Mouse (Mus musculus) adrenal gland, postnatal 14 days (tissue): ENCODE data around the gene Krcc1. TPM values are rescaled to one million over a fixed set of nuclear protein-coding genes. Genes with fewer than 3 reads are reported as not detected.
"Not testable (repeated sequence)": the region's sequence is repeated elsewhere in the genome, so short reads cannot be mapped to it uniquely, and the experiment has no call there.

Experiments
- DNase-seq: peaks from one replicate; pipeline ENCODE4 v3.0.0; 2021; ENCODE audit warnings: mixed read lengths
- total RNA-seq: library from RNA; stranded (reverse); gene quantifications from 2 replicates; pipeline ENCODE4 v1.2.3, GENCODE M21; 2021

Krcc1 gene
- total RNA-seq, 1 experiment from 2014 or later = 66.7 TPM

GRCm38 (mm10) chr6:71262142-71262833, 9.2 kb upstream of the Krcc1 start:
- no peak for DNase-seq

- not testable (repeated sequence) for DNase-seq
Measured at GRCm38 (mm10) chr6:71267603-71268002, 3.9 kb upstream of the Krcc1 start.

GRCm38 (mm10) chr6:71268929-71269685, 2.4 kb upstream of the Krcc1 start:
- no peak for DNase-seq

GRCm38 (mm10) chr6:71269686-71270050, 1.8 kb upstream of the Krcc1 start:
- not testable (repeated sequence) for DNase-seq

- DNase-seq = peak; percentile 71
Measured at GRCm38 (mm10) chr6:71270301-71271056, 998 bp upstream of the Krcc1 start.

GRCm38 (mm10) chr6:71271057-71271388, 454 bp upstream of the Krcc1 start:
- no peak for DNase-seq

- DNase-seq = no peak
Measured at GRCm38 (mm10) chr6:71272316-71272741, 852 bp downstream of the Krcc1 start.

GRCm38 (mm10) chr6:71273715-71274114, 2.2 kb downstream of the Krcc1 start:
- no peak for DNase-seq

GRCm38 (mm10) chr6:71274621-71275020, 3.1 kb downstream of the Krcc1 start:
- DNase-seq = no peak

GRCm38 (mm10) chr6:71279418-71279817, 7.9 kb downstream of the Krcc1 start:
- DNase-seq = peak; percentile 14

- DNase-seq = no peak
Measured at GRCm38 (mm10) chr6:71293509-71293908, 22.0 kb downstream of the Krcc1 start.

- DNase-seq = no peak
Measured at GRCm38 (mm10) chr6:71295303-71295702, 23.8 kb downstream of the Krcc1 start.

- DNase-seq = no peak
Measured at GRCm38 (mm10) chr6:71298051-71298450, 26.6 kb downstream of the Krcc1 start.

- DNase-seq = peak; percentile 29
Measured at GRCm38 (mm10) chr6:71298751-71299150, 27.3 kb downstream of the Krcc1 start.

- no peak for DNase-seq
Measured at GRCm38 (mm10) chr6:71302097-71302731, 30.7 kb downstream of the Krcc1 start.

- no peak for DNase-seq
Measured at GRCm38 (mm10) chr6:71307486-71307885, 36.0 kb downstream of the Krcc1 start.

- DNase-seq = no peak
Measured at GRCm38 (mm10) chr6:71321826-71322283, 50.4 kb downstream of the Krcc1 start, which contains the start of gene Smyd1. Gene Smyd1, minus strand, starts transcription at chr6:71322233.

GRCm38 (mm10) chr6:71322491-71322921, 51.0 kb downstream of the Krcc1 start, which contains the start of gene Cd8b1:
Gene Cd8b1, plus strand, starts transcription at chr6:71322788.
- DNase-seq = no peak

GRCm38 (mm10) chr6:71324816-71325215, 53.3 kb downstream of the Krcc1 start:
- DNase-seq = no peak

- DNase-seq = no peak
Measured at GRCm38 (mm10) chr6:71329881-71330280, 58.4 kb downstream of the Krcc1 start.

- DNase-seq = no peak
Measured at GRCm38 (mm10) chr6:71330486-71330885, 59.0 kb downstream of the Krcc1 start.

GRCm38 (mm10) chr6:71331491-71331890, 60.0 kb downstream of the Krcc1 start:
- DNase-seq = not testable (repeated sequence)
